Mouse (Mus musculus) limb, embryonic 11.5 days (tissue): ENCODE results near the gene Mme. TPM values are rescaled to one million over a fixed set of nuclear protein-coding genes. Genes with fewer than 3 reads are reported as not detected.

Source experiments
- ATAC-seq: fragments of 200-750 bp; cut with Nextera tagmentation; 2 replicates; pipeline ENCODE4 v1.8.0; 2017; ENCODE audit warnings: low read depth; ENCODE audit not compliant: insufficient number of reproducible peaks, low FRiP score, low TSS enrichment
- DNase-seq: peaks from one replicate; pipeline ENCODE4 v3.0.0-alpha.2; 2015; ENCODE audit warnings: low spot score
- H3K27ac ChIP-seq: fragments of 300-500 bp; sonication (generic); replicated peaks from 2 replicates; pipeline ENCODE4 v1.5.1; 2014; ENCODE audit warnings: low read depth, mild to moderate bottlenecking, low read length
- H3K27me3 ChIP-seq: fragments of 300-500 bp; sonication (generic); 2 replicates; pipeline ENCODE4 v1.6.1; 2014; ENCODE audit warnings: mild to moderate bottlenecking, low read length, mixed read lengths; ENCODE audit not compliant: control insufficient read depth, insufficient read depth
- H3K36me3 ChIP-seq: fragments of 300-500 bp; sonication (generic); 2 replicates; pipeline ENCODE4 v1.6.1; 2014; ENCODE audit warnings: mild to moderate bottlenecking, low read length, moderate library complexity, mixed read lengths; ENCODE audit not compliant: control insufficient read depth, insufficient read depth
- H3K4me1 ChIP-seq: fragments of 300-500 bp; sonication (generic); 2 replicates; pipeline ENCODE4 v1.6.1; 2014; ENCODE audit warnings: low read length, mixed read lengths; ENCODE audit not compliant: control insufficient read depth, insufficient read depth
- H3K4me2 ChIP-seq: fragments of 300-500 bp; sonication (generic); 2 replicates; pipeline ENCODE4 v1.6.1; 2014; ENCODE audit warnings: low read depth, mild to moderate bottlenecking, moderate library complexity; ENCODE audit not compliant: severe bottlenecking
- H3K4me3 ChIP-seq: fragments of 300-500 bp; sonication (generic); 2 replicates; pipeline ENCODE4 v1.5.1; 2014; ENCODE audit warnings: low read depth, low read length
- H3K9ac ChIP-seq: fragments of 300-500 bp; sonication (generic); 2 replicates; pipeline ENCODE4 v1.6.1; 2014; ENCODE audit warnings: mild to moderate bottlenecking, low read length
- H3K9me3 ChIP-seq: fragments of 300-500 bp; sonication (generic); 2 replicates; pipeline ENCODE4 v1.6.1; 2016; ENCODE audit warnings: low read length; ENCODE audit not compliant: control insufficient read depth
- WGBS: fragments of 180-500 bp; shearing (Covaris S2); extraction: QIAGEN DNeasy Blood & Tissue Kit; methylation state at CpG from one replicate; pipeline ENCODE4 v1.1.7; 2014; 5-methylcytosine and 5-hydroxymethylcytosine counted together
- polyA plus RNA-seq: library from polyadenylated mRNA; unstranded; fragments of >200 nt; fragmentation: Nextera tagmentation; extraction: Ambion mirVana; gene quantifications from 2 replicates; pipeline ENCODE4 v1.2.1, GENCODE M21; 2014

Mme gene
- polyA plus RNA-seq: 18.2 and 18.9 TPM in 2 replicates

DNA sequence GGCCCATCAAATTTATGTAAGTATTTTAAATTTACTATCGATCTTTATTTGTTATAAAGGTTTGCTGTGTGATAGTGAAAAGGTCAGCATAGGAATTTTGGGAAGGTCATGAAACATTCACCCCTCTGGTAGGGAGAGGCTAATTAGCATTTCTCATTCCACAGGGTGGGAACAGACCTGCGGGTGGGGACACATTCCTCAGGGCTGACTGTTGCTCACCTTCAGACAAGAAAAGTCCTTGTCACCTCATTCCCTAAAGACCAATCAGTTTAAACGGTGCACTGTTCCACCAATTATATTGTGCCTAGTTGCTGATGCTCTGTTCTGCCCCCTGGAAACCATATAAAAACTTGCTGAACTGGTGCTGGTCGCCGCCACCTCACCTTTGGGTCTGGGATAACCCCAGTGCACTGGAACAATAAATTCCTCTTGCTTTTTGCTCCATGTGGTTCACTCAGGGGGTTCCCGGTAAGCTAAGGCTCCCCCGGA is at the start of gene Mme:
Mme (plus strand) TSS at position 439 of the 489 bp plus-strand sequence.
- Histone ChIP-seq H3K4me1 (peaks cover 1% of the 10 kb centered on the region; the same call in 1 of the 2 replicates), H3K27ac (no peak within 1 kb of the TSS), H3K4me2 (no peak within 1 kb of the TSS), H3K4me3 (no peak within 1 kb of the TSS), H3K9ac (no peak within 1 kb of the TSS), H3K36me3 (no peaks in the 10 kb centered on the region), H3K27me3 (no peaks in the 10 kb centered on the region), H3K9me3 (no peaks in the 10 kb centered on the region)
- ATAC-seq (no peak), DNase-seq (no peak)
- 73% methylated on average over 7 of the region's 7 CpGs for WGBS

DNA sequence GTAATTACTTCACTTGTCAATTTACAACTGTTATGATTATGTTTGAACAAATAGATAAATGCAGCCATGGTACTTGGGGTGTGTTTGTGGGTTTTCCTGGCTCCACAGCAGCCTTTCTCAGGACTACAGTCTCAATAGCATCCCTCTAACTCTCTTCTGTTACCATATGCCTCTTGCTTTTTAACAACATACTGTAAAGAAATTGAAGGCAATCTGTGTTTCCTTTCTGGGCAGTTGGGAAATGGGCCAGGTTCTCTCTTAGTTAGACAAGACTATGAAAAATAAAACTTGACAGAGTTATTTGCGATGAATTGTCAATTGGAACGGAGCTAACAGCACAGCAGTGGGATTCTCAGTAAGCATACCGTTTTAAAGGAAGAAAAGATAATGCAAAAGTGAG is 44.8 kb upstream of the Mme start:
- no peaks in the 10 kb centered on the region for H3K36me3 ChIP-seq

DNA sequence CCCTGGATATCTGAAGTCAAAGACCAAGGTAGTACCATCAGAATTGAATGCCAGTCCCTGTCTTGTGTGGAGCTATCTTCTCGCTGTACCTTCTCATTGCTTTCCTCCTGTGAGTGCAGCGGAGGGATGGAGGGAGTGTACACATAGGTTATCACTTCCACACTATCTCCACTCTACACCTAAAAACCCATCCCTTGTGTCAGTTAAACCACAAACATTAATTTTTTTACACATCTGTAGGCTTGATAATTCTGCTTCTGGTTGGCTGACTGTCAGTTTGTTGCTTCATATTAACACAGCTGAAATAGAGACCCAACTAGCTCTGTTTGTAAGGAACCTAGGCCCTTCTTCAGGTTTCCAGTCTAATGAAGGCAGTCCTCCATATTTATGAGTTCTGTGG is 43.3 kb upstream of the Mme start:
- H3K27me3 ChIP-seq: no peaks in the 10 kb centered on the region
- H3K9ac ChIP-seq: no peak overlapping the region
- WGBS: 91% methylated on average over 2 of the region's 2 CpGs
- DNase-seq (no peak), ATAC-seq (no peak)
- no peaks in the 10 kb centered on the region for H3K9me3 ChIP-seq
- H3K4me1 ChIP-seq: no peaks in the 10 kb centered on the region
- H3K27ac ChIP-seq: no peak overlapping the region
- no peak overlapping the region for H3K4me2 ChIP-seq
- no peak overlapping the region for H3K4me3 ChIP-seq
- no peaks in the 10 kb centered on the region for H3K36me3 ChIP-seq

More for the DNA sequence above, 44.8 kb upstream of the Mme start:
- Histone ChIP-seq H3K4me1 (no peaks in the 10 kb centered on the region), H3K4me3 (no peak overlapping the region), H3K27me3 (no peaks in the 10 kb centered on the region), H3K27ac (no peak overlapping the region), H3K9me3 (no peaks in the 10 kb centered on the region), H3K4me2 (no peak overlapping the region), H3K9ac (no peak overlapping the region)
- ATAC-seq (no peak), DNase-seq (no peak)
- WGBS: 86% methylated on average over 3 of the region's 3 CpGs

DNA sequence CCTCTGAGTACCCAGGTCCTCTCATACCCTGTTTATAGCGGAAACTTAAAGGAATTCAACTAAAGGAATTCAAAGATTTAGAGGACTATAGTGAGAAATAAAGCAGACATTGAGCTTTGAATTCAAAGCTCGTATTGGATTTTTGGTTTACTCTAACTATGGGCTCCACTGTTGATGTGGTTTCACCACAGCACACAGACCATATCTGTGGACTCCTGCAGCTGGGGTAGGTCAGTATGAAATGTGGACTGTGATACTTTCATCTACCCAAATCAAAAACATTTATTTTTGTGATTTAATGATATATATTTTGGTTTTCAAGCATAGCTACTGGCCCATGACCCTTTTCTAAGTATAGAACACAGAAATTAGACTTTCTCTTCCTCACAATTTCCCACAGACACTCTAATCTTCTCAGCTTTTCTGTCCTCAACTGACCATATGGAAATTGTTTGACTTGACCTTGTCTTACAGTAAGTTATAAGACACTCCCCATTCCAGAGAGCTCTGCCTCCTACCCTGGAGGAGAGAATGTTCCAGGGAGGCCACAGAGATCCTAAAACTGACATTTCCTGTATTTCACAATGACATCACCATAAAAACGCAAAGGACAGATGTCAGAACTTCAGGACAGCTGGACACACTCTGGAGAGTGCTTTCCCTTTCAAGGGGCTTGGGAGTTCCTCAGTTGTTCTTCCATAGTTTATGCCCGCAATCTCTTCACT is 19.3 kb upstream of the Mme start:
- Histone ChIP-seq H3K36me3 (no peaks in the 10 kb centered on the region), H3K4me1 (no peaks in the 10 kb centered on the region), H3K27ac (no peak overlapping the region), H3K27me3 (no peaks in the 10 kb centered on the region), H3K4me2 (no peak overlapping the region), H3K9ac (no peak overlapping the region), H3K4me3 (no peak overlapping the region), H3K9me3 (no peaks in the 10 kb centered on the region)
- 90% methylated on average over 4 of the region's 4 CpGs for WGBS
- no peak for ATAC-seq
- DNase-seq: no peak

DNA sequence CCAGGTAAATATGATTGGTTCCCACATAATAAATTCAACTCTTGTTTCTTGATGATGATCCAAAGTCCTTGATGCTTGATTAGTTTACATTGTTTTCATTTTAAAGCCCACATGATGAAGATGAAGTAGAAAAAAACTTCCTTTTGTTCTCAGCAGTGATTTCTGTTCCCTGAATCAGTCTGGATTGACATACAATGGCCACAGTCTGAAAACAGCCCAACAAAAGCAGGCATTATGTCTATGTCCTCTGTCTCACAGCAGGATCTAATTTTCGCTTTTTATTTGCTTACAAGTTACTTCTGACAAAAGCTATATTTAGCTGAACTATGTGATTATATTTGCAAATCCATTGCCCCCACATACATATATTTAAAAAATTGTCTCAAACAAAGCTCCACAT is 17.7 kb upstream of the Mme start:
- WGBS: 83% methylated on average over 1 of the region's 1 CpGs
- no peaks in the 10 kb centered on the region for H3K4me1 ChIP-seq
- no peak for DNase-seq

DNA sequence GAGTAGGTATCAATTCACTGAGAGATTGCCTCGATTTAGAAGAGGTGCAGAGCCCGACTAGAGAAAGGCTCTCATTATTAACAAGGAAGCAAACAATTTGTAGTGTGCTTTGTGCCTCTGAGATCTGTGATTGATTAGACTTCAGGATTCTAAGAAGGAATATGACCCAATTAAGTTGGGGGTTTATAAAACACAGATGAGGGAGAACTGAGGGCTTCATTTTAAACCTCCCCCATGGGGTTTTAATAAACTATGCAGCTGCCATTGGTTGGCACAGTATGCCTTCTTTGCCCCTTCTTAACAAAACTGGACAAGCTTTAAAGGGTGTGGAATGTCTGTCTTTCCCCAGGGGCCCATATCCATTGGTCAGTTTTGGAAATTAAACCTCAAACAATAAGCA is 5.4 kb upstream of the Mme start:
- 12% methylated on average over 2 of the region's 2 CpGs for WGBS
- H3K4me2 ChIP-seq: no peak overlapping the region
- H3K9me3 ChIP-seq: no peaks in the 10 kb centered on the region
- H3K27ac ChIP-seq: no peak overlapping the region
- peaks cover 3% of the 10 kb centered on the region; the same call in 1 of the 2 replicates for H3K4me1 ChIP-seq
- no peaks in the 10 kb centered on the region for H3K36me3 ChIP-seq
- no peak overlapping the region for H3K4me3 ChIP-seq
- H3K27me3 ChIP-seq: no peaks in the 10 kb centered on the region
- DNase-seq (no peak), ATAC-seq (0 out of 2 replicates have a peak, but pooled peaks have one; percentile 48)
- H3K9ac ChIP-seq: no peak overlapping the region

More for the DNA sequence above, 17.7 kb upstream of the Mme start:
- ATAC-seq: no peak
- Histone ChIP-seq H3K9ac (no peak overlapping the region), H3K4me2 (no peak overlapping the region), H3K36me3 (no peaks in the 10 kb centered on the region), H3K27me3 (no peaks in the 10 kb centered on the region), H3K4me3 (no peak overlapping the region), H3K27ac (no peak overlapping the region), H3K9me3 (no peaks in the 10 kb centered on the region)

DNA sequence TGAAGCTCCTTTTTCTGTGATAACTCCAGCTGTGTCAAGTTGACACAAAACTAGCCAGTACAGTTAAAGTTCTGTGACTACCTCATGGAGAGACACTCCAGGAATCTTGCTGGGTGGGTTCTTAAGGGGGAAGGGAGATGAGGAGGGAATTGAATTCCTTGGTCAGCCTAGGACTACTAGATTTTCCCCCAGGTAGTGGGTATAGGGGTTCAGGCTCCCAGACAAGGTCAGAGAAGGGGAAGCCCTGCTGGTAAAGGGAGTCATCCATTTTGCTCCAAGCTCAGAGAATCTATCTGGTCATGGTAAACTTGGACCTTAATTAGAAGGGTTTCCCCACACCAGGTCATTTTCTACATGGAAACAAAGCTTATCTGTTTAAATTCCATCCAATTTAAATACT is 2.4 kb downstream of the Mme start:
- no peak overlapping the region for H3K9ac ChIP-seq
- no peaks in the 10 kb centered on the region for H3K9me3 ChIP-seq
- H3K27me3 ChIP-seq: no peaks in the 10 kb centered on the region
- no peak overlapping the region for H3K4me3 ChIP-seq
- ATAC-seq: no peak
- no peaks in the 10 kb centered on the region for H3K36me3 ChIP-seq
- DNase-seq: no peak
- no peak overlapping the region for H3K4me2 ChIP-seq
- no peaks in the 10 kb centered on the region for H3K4me1 ChIP-seq
- H3K27ac ChIP-seq: no peak overlapping the region

DNA sequence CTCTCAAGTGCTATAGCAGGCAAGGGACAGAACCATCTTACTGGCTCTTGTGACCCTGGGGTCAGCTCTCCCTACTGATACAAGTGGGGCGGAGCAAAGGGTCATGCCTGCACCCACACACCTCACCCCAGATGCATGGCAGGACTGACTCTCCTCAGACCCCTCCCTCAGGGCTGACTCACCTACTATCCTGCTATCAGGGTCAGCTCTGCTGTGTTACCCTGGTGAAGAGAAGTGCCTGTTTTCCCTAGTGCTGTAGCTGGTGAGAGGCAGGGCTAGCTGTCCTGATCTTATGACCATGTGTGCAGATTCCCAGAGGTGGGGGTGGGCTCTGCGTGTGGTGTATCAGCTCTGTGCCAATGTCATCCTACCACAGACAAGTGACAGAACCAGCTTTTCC is 30.8 kb downstream of the Mme start:
- Histone ChIP-seq H3K4me2 (no peak overlapping the region), H3K9ac (no peak overlapping the region), H3K9me3 (no peaks in the 10 kb centered on the region), H3K27ac (no peak overlapping the region), H3K4me3 (no peak overlapping the region), H3K27me3 (no peaks in the 10 kb centered on the region), H3K4me1 (no peaks in the 10 kb centered on the region), H3K36me3 (no peaks in the 10 kb centered on the region)
- 91% methylated on average over 2 of the region's 2 CpGs for WGBS
- ATAC-seq (no peak), DNase-seq (no peak)

DNA sequence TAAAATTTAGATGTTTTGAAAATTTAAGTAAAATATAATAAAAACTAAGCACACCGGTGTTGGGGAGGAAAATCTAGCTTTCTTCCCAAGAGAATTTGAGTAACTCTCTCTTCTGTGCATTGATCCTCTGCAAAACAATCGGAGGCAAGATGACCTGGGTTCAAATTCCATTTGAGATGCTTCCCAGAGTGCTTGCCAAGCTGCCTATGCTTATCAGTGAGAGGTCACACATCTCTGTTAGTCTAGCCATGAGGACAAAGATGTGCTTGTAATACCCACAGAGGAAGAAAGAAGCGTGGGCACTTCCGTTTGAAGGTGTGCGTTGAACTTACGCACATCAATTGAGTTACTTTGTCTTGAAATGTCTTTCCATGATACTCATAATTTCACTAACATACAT is 53.0 kb downstream of the Mme start:
- H3K4me3 ChIP-seq: no peak overlapping the region
- no peaks in the 10 kb centered on the region for H3K9me3 ChIP-seq
- no peaks in the 10 kb centered on the region for H3K27me3 ChIP-seq
- no peak overlapping the region for H3K9ac ChIP-seq
- ATAC-seq (no peak), DNase-seq (no peak)
- H3K4me1 ChIP-seq: no peaks in the 10 kb centered on the region
- WGBS: 86% methylated on average over 6 of the region's 6 CpGs
- no peak overlapping the region for H3K27ac ChIP-seq
- no peak overlapping the region; the same call in 1 of the 2 replicates for H3K4me2 ChIP-seq
- H3K36me3 ChIP-seq: no peaks in the 10 kb centered on the region
